Mouse (Mus musculus) thymus, adult 2 months (tissue): ENCODE measurements around the gene Aqr.

Source experiments
- CTCF ChIP-seq: fragments of 200-500 bp; IDR thresholded peaks from 2 replicates; pipeline ENCODE4 v1.5.1; 2012; ENCODE audit warnings: mild to moderate bottlenecking, control low read depth, low read length, moderate library complexity, borderline replicate concordance; ENCODE audit not compliant: control insufficient read depth, poor library complexity, insufficient read depth; ENCODE audit errors: extremely low read depth
- POLR2A ChIP-seq: fragments of 200-500 bp; IDR thresholded peaks from 2 replicates; pipeline ENCODE4 v1.6.1; 2012; ENCODE audit warnings: mild to moderate bottlenecking, low read length, control low read depth, moderate library complexity; ENCODE audit not compliant: control insufficient read depth, poor library complexity, insufficient read depth; ENCODE audit errors: extremely low read depth

DNA sequence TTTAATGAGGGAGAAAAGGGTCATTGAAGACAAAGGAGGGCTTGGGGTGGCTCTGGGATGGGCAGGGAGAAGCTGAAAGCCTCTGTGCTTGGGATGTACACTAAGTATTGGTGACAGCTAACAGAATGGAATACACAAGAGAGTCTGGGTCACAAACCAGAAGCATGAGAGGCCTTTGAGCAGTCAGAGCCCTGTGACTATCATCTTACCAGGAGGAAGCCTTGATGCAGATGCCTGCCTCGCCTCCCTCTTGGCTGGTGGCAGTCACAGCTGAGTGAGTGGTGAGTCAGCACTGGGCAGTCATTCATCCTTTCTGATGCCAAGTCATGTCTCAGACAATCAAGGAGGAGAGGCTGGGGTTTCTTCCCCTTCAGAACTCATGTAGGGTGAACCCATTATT is 99.6 kb downstream of the Aqr start:
- TF ChIP-seq CTCF (no peak), POLR2A (no peak)
